Mouse (Mus musculus): Measurements from ENCODE around the gene Rhbg. TPM values are rescaled to one million over a fixed set of nuclear protein-coding genes. Genes with fewer than 3 reads are reported as not detected.
A peak's percentile ranks its signal among the peaks of the same experiment; 100 is the strongest.

Gene Rhbg
- polyA plus RNA-seq, 1 experiment, result 94.4 TPM

- Histone ChIP-seq H3K36me3 (ENCODE audit: control insufficient read depth, insufficient read depth, low read length) (no peaks in the 10 kb centered on the region), H3K27ac (ENCODE audit: insufficient read depth, low read depth, low read length) (no peak overlapping the region)
- TF ChIP-seq POLR2A (IDR thresholded peaks at IDR 0.05; ENCODE audit: low read depth, low read length) (no peak), CTCF (conservative IDR thresholded peaks at IDR 0.05; ENCODE audit: insufficient read depth, insufficient read length, low read depth, low read length) (no peak)
Measured at GRCm38 (mm10) chr3:88256382-88256781, 1.9 kb upstream of the Rhbg start.

DNA sequence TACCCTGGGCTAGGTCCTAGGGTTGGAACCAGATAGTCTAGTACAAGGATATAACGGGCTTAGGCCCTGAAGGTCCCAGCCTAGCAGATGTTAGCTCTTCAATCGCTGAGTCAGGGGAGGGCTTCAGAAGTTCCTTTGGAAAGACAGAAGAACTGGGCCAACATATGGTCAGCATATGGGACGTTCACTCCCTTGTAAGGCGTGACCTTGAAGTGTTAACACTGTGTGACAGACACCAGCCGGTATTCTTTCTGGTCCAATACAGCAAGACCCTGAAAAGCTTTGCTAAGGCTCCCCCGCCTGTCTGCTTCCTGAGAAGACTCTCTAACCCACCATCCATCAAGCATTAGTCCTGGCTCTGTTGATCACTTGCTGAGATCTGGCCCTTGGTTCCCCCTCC lies 1.4 kb upstream of the Rhbg start:
- TF ChIP-seq POLR2A (IDR thresholded peaks at IDR 0.05; ENCODE audit: low read depth, low read length), result no peak
- TF ChIP-seq CTCF (conservative IDR thresholded peaks at IDR 0.05; ENCODE audit: insufficient read depth, insufficient read length, low read depth, low read length), result no peak
- H3K27ac ChIP-seq (ENCODE audit: insufficient read depth, low read depth, low read length), result no peak overlapping the region

More at GRCm38 (mm10) chr3:88256382-88256781, 1.9 kb upstream of the Rhbg start:
- H3K4me1 ChIP-seq (ENCODE audit: control insufficient read depth, insufficient read depth, low read length), result no peaks in the 10 kb centered on the region
- H3K27me3 ChIP-seq (replicated peaks; ENCODE audit: control insufficient read depth, insufficient read depth, low read length), result no peaks in the 10 kb centered on the region
- 38% methylated on average over 7 of the region's 7 CpGs for WGBS
- no peak overlapping the region for H3K4me3 ChIP-seq (ENCODE audit: insufficient read depth, low read depth, low read length)
- DNase-seq, result peak; percentile 29

GRCm38 (mm10) chr3:88252739-88253138 lies 1.8 kb downstream of the Rhbg start:
- 68% methylated on average over 6 of the region's 6 CpGs for WGBS
- Histone ChIP-seq H3K27ac (ENCODE audit: insufficient read depth, low read depth, low read length) (no peak overlapping the region), H3K4me1 (ENCODE audit: control insufficient read depth, insufficient read depth, low read length) (no peaks in the 10 kb centered on the region), H3K27me3 (replicated peaks; ENCODE audit: control insufficient read depth, insufficient read depth, low read length) (no peaks in the 10 kb centered on the region), H3K4me3 (ENCODE audit: insufficient read depth, low read depth, low read length) (no peak overlapping the region), H3K36me3 (ENCODE audit: control insufficient read depth, insufficient read depth, low read length) (no peaks in the 10 kb centered on the region)
- TF ChIP-seq POLR2A (IDR thresholded peaks at IDR 0.05; ENCODE audit: low read depth, low read length) (no peak), CTCF (conservative IDR thresholded peaks at IDR 0.05; ENCODE audit: insufficient read depth, insufficient read length, low read depth, low read length) (no peak)
- DNase-seq, result no peak

More for the DNA sequence above, 1.4 kb upstream of the Rhbg start:
- H3K4me3 ChIP-seq (ENCODE audit: insufficient read depth, low read depth, low read length), result no peak overlapping the region
- H3K4me1 ChIP-seq (ENCODE audit: control insufficient read depth, insufficient read depth, low read length), result no peaks in the 10 kb centered on the region
- H3K27me3 ChIP-seq (replicated peaks; ENCODE audit: control insufficient read depth, insufficient read depth, low read length), result no peaks in the 10 kb centered on the region
- DNase-seq, result no peak
- H3K36me3 ChIP-seq (ENCODE audit: control insufficient read depth, insufficient read depth, low read length), result no peaks in the 10 kb centered on the region
- WGBS, result 75% methylated on average over 6 of the region's 6 CpGs

DNA sequence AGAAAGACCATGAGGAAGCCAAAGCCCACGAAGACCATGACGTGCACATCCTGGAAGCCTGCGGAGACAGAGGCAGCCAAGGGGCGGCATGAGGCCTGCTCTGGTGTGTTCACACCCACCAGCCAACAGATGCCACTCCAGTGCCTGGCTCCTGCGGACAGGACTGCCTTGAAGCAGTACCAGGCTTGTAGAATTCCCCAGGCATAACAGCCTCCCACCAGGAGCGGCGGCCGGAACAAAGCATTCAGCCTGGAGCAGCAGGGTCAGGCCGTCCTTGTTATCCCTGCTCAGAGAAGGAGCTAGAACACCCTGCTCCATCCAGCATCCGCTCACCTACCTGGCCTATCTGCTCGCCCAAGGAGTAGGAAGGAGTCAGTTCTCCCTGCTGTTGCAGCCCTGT lies 6.1 kb downstream of the Rhbg start:
- H3K27me3 ChIP-seq (replicated peaks; ENCODE audit: control insufficient read depth, insufficient read depth, low read length), result no peaks in the 10 kb centered on the region
- DNase-seq, result no peak
- 68% methylated on average over 11 of the region's 11 CpGs for WGBS
- no peak overlapping the region for H3K4me3 ChIP-seq (ENCODE audit: insufficient read depth, low read depth, low read length)
- H3K4me1 ChIP-seq (ENCODE audit: control insufficient read depth, insufficient read depth, low read length), result no peaks in the 10 kb centered on the region
- H3K36me3 ChIP-seq (ENCODE audit: control insufficient read depth, insufficient read depth, low read length), result no peaks in the 10 kb centered on the region
- no peak for TF ChIP-seq CTCF (conservative IDR thresholded peaks at IDR 0.05; ENCODE audit: insufficient read depth, insufficient read length, low read depth, low read length)
- no peak for TF ChIP-seq POLR2A (IDR thresholded peaks at IDR 0.05; ENCODE audit: low read depth, low read length)
- H3K27ac ChIP-seq (ENCODE audit: insufficient read depth, low read depth, low read length), result no peak overlapping the region

DNA sequence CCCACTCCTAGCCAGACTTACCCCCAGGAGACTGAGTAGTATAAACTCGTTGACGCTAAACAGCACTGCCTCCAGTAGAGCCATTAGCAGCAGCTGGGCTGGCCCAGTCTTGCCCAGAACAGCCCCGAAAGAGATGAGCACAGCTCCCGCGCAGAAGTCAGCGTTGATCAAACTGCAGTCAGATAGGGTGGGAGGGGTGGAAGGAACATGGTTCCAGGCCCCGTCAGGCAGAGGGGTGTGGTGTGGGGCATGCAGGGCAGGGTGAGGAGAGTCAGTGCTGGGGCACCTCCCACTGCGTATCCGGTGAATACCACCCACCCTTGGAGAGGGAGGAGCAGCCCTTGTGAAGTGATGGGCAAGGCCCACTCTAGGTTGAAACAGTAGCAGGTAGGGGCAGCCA lies 6.8 kb downstream of the Rhbg start:
- 64% methylated on average over 9 of the region's 9 CpGs for WGBS
- TF ChIP-seq POLR2A (IDR thresholded peaks at IDR 0.05; ENCODE audit: low read depth, low read length), result no peak
- no peak for TF ChIP-seq CTCF (conservative IDR thresholded peaks at IDR 0.05; ENCODE audit: insufficient read depth, insufficient read length, low read depth, low read length)
- no peaks in the 10 kb centered on the region for H3K36me3 ChIP-seq (ENCODE audit: control insufficient read depth, insufficient read depth, low read length)
- DNase-seq, result no peak
- no peak overlapping the region for H3K27ac ChIP-seq (ENCODE audit: insufficient read depth, low read depth, low read length)
- H3K4me1 ChIP-seq (ENCODE audit: control insufficient read depth, insufficient read depth, low read length), result no peaks in the 10 kb centered on the region
- no peaks in the 10 kb centered on the region for H3K27me3 ChIP-seq (replicated peaks; ENCODE audit: control insufficient read depth, insufficient read depth, low read length)
- no peak overlapping the region for H3K4me3 ChIP-seq (ENCODE audit: insufficient read depth, low read depth, low read length)

- Histone ChIP-seq H3K4me3 (ENCODE audit: insufficient read depth, low read depth, low read length) (no peak overlapping the region), H3K27me3 (replicated peaks; ENCODE audit: control insufficient read depth, insufficient read depth, low read length) (no peaks in the 10 kb centered on the region), H3K36me3 (ENCODE audit: control insufficient read depth, insufficient read depth, low read length) (no peaks in the 10 kb centered on the region), H3K4me1 (ENCODE audit: control insufficient read depth, insufficient read depth, low read length) (no peaks in the 10 kb centered on the region), H3K27ac (ENCODE audit: insufficient read depth, low read depth, low read length) (no peak overlapping the region)
- WGBS, result 13% methylated on average over 13 of the region's 13 CpGs
- peak; percentile 68 for DNase-seq
- peak; percentile 91 for TF ChIP-seq CTCF (conservative IDR thresholded peaks at IDR 0.05; ENCODE audit: insufficient read depth, insufficient read length, low read depth, low read length)
- TF ChIP-seq POLR2A (IDR thresholded peaks at IDR 0.05; ENCODE audit: low read depth, low read length), result no peak
Measured at GRCm38 (mm10) chr3:88245811-88246210, 8.7 kb downstream of the Rhbg start.

DNA sequence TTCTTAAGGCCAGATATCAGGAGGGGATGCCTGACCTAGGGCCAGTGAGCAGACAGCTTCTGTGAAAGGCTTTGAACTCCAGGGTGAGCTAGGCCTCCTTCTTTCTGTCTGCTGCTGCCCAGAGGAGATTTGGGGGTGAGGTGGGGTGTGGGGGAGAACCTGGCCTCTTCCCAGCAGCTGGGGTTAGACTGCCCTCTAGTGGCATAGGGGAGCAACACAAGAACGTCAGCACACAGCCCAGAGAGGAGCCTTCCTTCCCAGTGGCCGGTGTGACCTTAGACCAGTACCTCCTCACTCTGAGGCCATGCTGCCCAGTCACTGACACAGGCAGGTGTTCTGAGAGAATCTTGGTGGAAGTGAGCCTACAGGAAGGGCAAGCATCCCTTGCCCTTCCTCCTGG lies 10.4 kb downstream of the Rhbg start:
- H3K27ac ChIP-seq (ENCODE audit: insufficient read depth, low read depth, low read length), result no peak overlapping the region
- peak; percentile 83 for TF ChIP-seq CTCF (conservative IDR thresholded peaks at IDR 0.05; ENCODE audit: insufficient read depth, insufficient read length, low read depth, low read length)
- TF ChIP-seq POLR2A (IDR thresholded peaks at IDR 0.05; ENCODE audit: low read depth, low read length), result no peak
- H3K27me3 ChIP-seq (replicated peaks; ENCODE audit: control insufficient read depth, insufficient read depth, low read length), result no peaks in the 10 kb centered on the region
- H3K4me3 ChIP-seq (ENCODE audit: insufficient read depth, low read depth, low read length), result no peak overlapping the region
- H3K4me1 ChIP-seq (ENCODE audit: control insufficient read depth, insufficient read depth, low read length), result no peaks in the 10 kb centered on the region
- DNase-seq, result peak; percentile 31
- 9% methylated on average over 2 of the region's 2 CpGs for WGBS
- no peaks in the 10 kb centered on the region for H3K36me3 ChIP-seq (ENCODE audit: control insufficient read depth, insufficient read depth, low read length)
